15 mouse cellular contexts compared by ENCODE assay signal in genomic region chr17:88755776-88756175, GRCm38 (mm10). TPM values are rescaled to one million over a fixed set of nuclear protein-coding genes. Genes with fewer than 3 reads are reported as not detected.
"Had no signal": no experiment of that assay in that cellular context is flagged by ENCODE, and none has a peak within 500 bp of the region (broad histone marks: within the 10 kb centered on the region; RNA-seq: fewer than 3 reads in every experiment).

No protein-coding gene starts in this region.

- H3K9me3 ChIP-seq: limb, embryonic 10.5 days; liver, embryonic 15.5 days had no signal

- H3K9ac ChIP-seq: liver, embryonic 15.5 days had no signal

- H3K27ac ChIP-seq: left cerebral cortex, adult 2 months; limb, embryonic 10.5 days; liver, embryonic 15.5 days had no signal

- H3K4me2 ChIP-seq: liver, embryonic 11.5 days; liver, embryonic 15.5 days had no signal

- H3K27me3 ChIP-seq: liver, embryonic 15.5 days had no signal

- H3K4me3 ChIP-seq: left cerebral cortex, adult 2 months; limb, embryonic 10.5 days; liver, embryonic 15.5 days had no signal

- H3K36me3 ChIP-seq: limb, embryonic 10.5 days; liver, embryonic 15.5 days had no signal

- ATAC-seq: hindbrain, embryonic 16.5 days; lung, postnatal 0 days had no signal

- DNase-seq: kidney, adult 18-20 months; kidney, postnatal 10 days; lung, adult 2 months; lung, postnatal 36 days; thymus, postnatal 25 days had no signal

- H3K4me1 ChIP-seq: liver, embryonic 15.5 days had no signal

RNA-seq across cellular contexts. Expression of gene Lhcgr, which starts 36.0 kb away (rescaled TPM):
- total RNA-seq: monocyte, adult 5-6 weeks; neutrophil, adult 5-6 weeks had no signal
- polyA plus RNA-seq: large intestine, adult 2 months; liver, embryonic 11.5 days; liver, embryonic 15.5 days; stomach, embryonic 14.5 days had no signal
